Mouse (Mus musculus): ENCODE data around the gene Fto.

GRCm38 (mm10) chr8:91395340-91396055 lies 82.2 kb downstream of the Fto start:
- TF ChIP-seq CTCF (IDR thresholded peaks at IDR 0.05; ENCODE audit: low read depth, low read length) = no peak
- no peak for TF ChIP-seq GATA1 (IDR thresholded peaks at IDR 0.05; ENCODE audit: borderline replicate concordance, low read length)
- TF ChIP-seq GATA2 (IDR thresholded peaks at IDR 0.05; ENCODE audit: borderline replicate concordance, low read depth, low read length) = no peak
- TF ChIP-seq POLR2AphosphoS5 (IDR thresholded peaks at IDR 0.05; ENCODE audit: insufficient replicate concordance, low read depth, low read length) = no peak
- TF ChIP-seq TAL1 (conservative IDR thresholded peaks at IDR 0.05; ENCODE audit: low read depth, low read length) = no peak

Measured in G1E (cell line).